Mouse (Mus musculus): Measurements from ENCODE around the gene Tlcd2. TPM values are rescaled to one million over a fixed set of nuclear protein-coding genes. Genes with fewer than 3 reads are reported as not detected.

The Tlcd2 gene
- polyA plus RNA-seq, 1 experiment from 2014 or later: 26.3 TPM

DNA sequence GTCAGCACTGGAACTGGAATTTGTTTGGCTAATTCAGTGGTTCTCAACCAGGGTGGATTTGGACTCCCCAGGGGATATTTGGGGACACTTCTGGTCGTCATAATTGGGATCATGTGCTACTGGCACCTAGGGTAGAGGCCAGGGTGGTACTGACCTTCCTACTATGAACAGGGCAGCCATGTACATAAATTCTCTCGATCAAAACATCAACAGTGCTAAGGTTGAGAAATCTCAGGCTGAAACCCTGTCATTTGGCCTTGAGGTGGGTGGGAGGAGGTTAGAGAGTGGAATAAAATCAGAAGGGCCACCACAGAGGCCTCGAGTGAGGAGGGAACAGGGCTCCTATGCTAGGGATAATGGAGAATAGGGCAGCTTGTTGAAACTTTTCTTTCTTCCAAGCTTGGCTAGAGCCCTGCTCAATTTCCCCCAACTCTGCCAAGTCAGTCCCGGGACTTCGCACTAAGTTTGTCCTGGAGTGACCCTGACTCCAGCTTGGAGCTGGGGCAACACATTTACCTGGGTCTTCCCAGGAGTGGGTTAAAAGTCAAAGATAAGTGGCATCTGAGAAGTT is 2.3 kb upstream of the Tlcd2 start:
- Histone ChIP-seq H3K27ac (ENCODE audit: low read length) (no peak overlapping the region), H3K4me3 (ENCODE audit: low read depth, low read length) (no peak overlapping the region), H3K4me2 (replicated peaks; ENCODE audit: low read depth, low read length) (no peak overlapping the region; the same call in 1 of the 2 replicates), H3K27me3 (ENCODE audit: control insufficient read depth, insufficient read depth, low read length) (no peaks in the 10 kb centered on the region), H3K36me3 (ENCODE audit: control insufficient read depth, insufficient read depth, low read length) (no peaks in the 10 kb centered on the region), H3K9ac (replicated peaks; ENCODE audit: low read depth, low read length) (no peak overlapping the region), H3K9me3 (ENCODE audit: control insufficient read depth, low read depth, low read length) (no peaks in the 10 kb centered on the region), H3K4me1 (ENCODE audit: control insufficient read depth, insufficient read depth, low read length) (peaks cover 33% of the 10 kb centered on the region)
- no peak for ATAC-seq (ENCODE audit: insufficient number of reproducible peaks, insufficient read depth, low FRiP score, low read depth)
- 76% methylated on average over 5 of the region's 5 CpGs for WGBS

- no peak for ATAC-seq (ENCODE audit: insufficient number of reproducible peaks, insufficient read depth, low FRiP score, low read depth)
- peak overlapping the region; percentile 97 for H3K27ac ChIP-seq (ENCODE audit: low read length)
- H3K4me2 ChIP-seq (replicated peaks; ENCODE audit: low read depth, low read length): peak overlapping the region; percentile 82
- no peak overlapping the region for H3K9ac ChIP-seq (replicated peaks; ENCODE audit: low read depth, low read length)
- peaks cover 33% of the 10 kb centered on the region for H3K4me1 ChIP-seq (ENCODE audit: control insufficient read depth, insufficient read depth, low read length)
- 29% methylated on average over 5 of the region's 5 CpGs for WGBS
- H3K27me3 ChIP-seq (ENCODE audit: control insufficient read depth, insufficient read depth, low read length): no peaks in the 10 kb centered on the region
- H3K4me3 ChIP-seq (ENCODE audit: low read depth, low read length): peak overlapping the region; percentile 79; the same call in 1 of the 2 replicates
- no peaks in the 10 kb centered on the region for H3K9me3 ChIP-seq (ENCODE audit: control insufficient read depth, low read depth, low read length)
- no peaks in the 10 kb centered on the region; the same call in 1 of the 2 replicates for H3K36me3 ChIP-seq (ENCODE audit: control insufficient read depth, insufficient read depth, low read length)
Measured at GRCm38 (mm10) chr11:75459751-75460102, 1.8 kb upstream of the Tlcd2 start.

- peaks cover 4% of the 10 kb centered on the region; the same call in 1 of the 2 replicates for H3K36me3 ChIP-seq (ENCODE audit: control insufficient read depth, insufficient read depth, low read length)
- ATAC-seq (ENCODE audit: insufficient number of reproducible peaks, insufficient read depth, low FRiP score, low read depth): peak; percentile 39; the same call in 1 of the 2 replicates
- H3K4me3 ChIP-seq (ENCODE audit: low read depth, low read length): peak overlapping the region; percentile 79
- H3K9me3 ChIP-seq (ENCODE audit: control insufficient read depth, low read depth, low read length): no peaks in the 10 kb centered on the region
- peak overlapping the region; percentile 97 for H3K27ac ChIP-seq (ENCODE audit: low read length)
- H3K27me3 ChIP-seq (ENCODE audit: control insufficient read depth, insufficient read depth, low read length): no peaks in the 10 kb centered on the region
- H3K4me2 ChIP-seq (replicated peaks; ENCODE audit: low read depth, low read length): peak overlapping the region; percentile 82
- 5% methylated on average over 19 of the region's 19 CpGs for WGBS
- peak overlapping the region; percentile 49 for H3K9ac ChIP-seq (replicated peaks; ENCODE audit: low read depth, low read length)
- H3K4me1 ChIP-seq (ENCODE audit: control insufficient read depth, insufficient read depth, low read length): peaks cover 28% of the 10 kb centered on the region
Measured at GRCm38 (mm10) chr11:75460103-75460843, 1.2 kb upstream of the Tlcd2 start.

DNA sequence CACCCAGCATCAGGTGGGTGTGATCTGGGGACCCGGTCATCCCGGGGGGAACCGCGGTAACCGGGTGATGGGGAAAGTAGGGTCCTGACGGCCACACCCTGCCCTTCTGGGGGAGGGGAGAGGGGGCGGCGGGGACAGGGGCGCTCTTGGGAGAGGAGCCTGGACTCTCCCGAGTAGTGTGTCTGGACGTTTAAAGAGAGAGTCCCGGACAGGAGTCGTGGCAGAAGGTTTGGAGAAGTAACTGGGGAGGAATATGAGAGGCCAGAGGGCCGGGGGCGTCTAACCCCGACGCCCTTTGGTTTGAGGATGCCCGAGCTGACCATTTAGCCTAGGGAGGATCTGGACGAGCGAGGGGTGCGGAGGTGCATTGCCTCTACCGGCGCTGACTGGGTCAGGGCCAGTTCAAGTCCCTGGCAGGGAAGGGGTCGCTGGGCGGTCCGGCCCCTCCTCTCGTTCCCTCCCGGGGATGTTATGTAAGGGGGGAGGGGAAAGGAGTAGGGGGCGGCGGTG is 283 bp downstream of the Tlcd2 start:
- WGBS: 1% methylated on average over 30 of the region's 30 CpGs
- no peak for ATAC-seq (ENCODE audit: insufficient number of reproducible peaks, insufficient read depth, low FRiP score, low read depth)
- H3K27me3 ChIP-seq (ENCODE audit: control insufficient read depth, insufficient read depth, low read length): no peaks in the 10 kb centered on the region
- H3K9ac ChIP-seq (replicated peaks; ENCODE audit: low read depth, low read length): peak overlapping the region; percentile 45; the same call in 1 of the 2 replicates
- H3K4me2 ChIP-seq (replicated peaks; ENCODE audit: low read depth, low read length): peak overlapping the region; percentile 99
- no peaks in the 10 kb centered on the region for H3K9me3 ChIP-seq (ENCODE audit: control insufficient read depth, low read depth, low read length)
- H3K36me3 ChIP-seq (ENCODE audit: control insufficient read depth, insufficient read depth, low read length): peaks cover 4% of the 10 kb centered on the region; the same call in 1 of the 2 replicates
- peaks cover 27% of the 10 kb centered on the region for H3K4me1 ChIP-seq (ENCODE audit: control insufficient read depth, insufficient read depth, low read length)
- H3K4me3 ChIP-seq (ENCODE audit: low read depth, low read length): peak overlapping the region; percentile 79
- H3K27ac ChIP-seq (ENCODE audit: low read length): peak overlapping the region; percentile 86; the same call in 1 of the 2 replicates

DNA sequence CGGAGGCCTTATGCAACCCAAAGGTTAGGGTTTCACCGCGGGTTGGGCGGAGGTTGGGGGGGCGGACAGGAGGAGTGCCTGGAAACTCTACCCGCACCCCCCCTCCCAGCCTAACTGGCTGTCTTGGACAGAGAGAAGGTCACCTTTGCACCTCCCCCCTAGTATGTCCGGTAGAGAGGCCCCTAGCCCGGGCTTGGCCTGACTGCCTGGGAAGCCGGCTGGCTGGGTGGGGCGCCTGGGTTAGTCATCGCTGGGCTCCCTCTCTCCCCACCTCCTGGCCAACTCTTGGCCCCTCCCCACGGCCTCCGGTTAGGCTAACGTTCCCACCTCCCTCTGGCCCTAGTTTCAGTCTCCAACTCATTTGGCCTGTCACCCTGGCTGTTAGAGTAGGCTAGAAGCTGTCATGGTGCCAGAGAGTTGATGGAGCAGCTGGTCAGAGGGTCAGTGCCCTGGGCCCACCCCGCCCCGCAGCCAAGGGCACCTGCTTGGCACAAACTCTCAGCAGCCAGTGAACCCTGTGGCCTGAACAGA is 803 bp downstream of the Tlcd2 start:
- WGBS: 4% methylated on average over 16 of the region's 16 CpGs

DNA sequence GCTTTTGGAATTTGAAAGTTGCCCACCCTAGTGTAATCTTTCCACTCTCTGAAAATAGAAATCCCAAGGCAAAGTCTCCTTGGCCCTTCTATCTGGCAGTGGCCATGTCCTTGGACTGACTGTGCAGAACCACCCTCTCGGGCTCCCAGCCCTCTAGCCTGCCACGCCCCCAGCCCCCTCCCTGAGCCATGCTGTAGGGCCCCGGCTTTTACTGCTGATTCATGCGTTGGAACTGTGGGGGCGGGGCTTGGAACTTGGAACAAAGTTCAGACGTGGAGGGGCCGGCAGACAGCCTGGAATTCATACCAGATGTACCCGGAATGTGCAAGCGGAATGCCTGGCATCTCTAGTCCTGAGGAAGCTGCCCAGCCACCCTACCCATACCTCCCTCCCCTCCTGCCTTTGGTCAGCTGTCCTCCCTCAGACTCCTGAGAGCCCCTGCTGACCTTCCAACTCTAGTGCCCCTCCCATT is 1.4 kb downstream of the Tlcd2 start:
- Histone ChIP-seq H3K4me1 (ENCODE audit: control insufficient read depth, insufficient read depth, low read length) (peaks cover 32% of the 10 kb centered on the region), H3K9ac (replicated peaks; ENCODE audit: low read depth, low read length) (no peak overlapping the region), H3K27me3 (ENCODE audit: control insufficient read depth, insufficient read depth, low read length) (no peaks in the 10 kb centered on the region), H3K9me3 (ENCODE audit: control insufficient read depth, low read depth, low read length) (no peaks in the 10 kb centered on the region), H3K36me3 (ENCODE audit: control insufficient read depth, insufficient read depth, low read length) (peaks cover 4% of the 10 kb centered on the region; the same call in 1 of the 2 replicates), H3K27ac (ENCODE audit: low read length) (peak overlapping the region; percentile 86; the same call in 1 of the 2 replicates), H3K4me3 (ENCODE audit: low read depth, low read length) (peak overlapping the region; percentile 79), H3K4me2 (replicated peaks; ENCODE audit: low read depth, low read length) (peak overlapping the region; percentile 99)
- 3% methylated on average over 9 of the region's 9 CpGs for WGBS
- ATAC-seq (ENCODE audit: insufficient number of reproducible peaks, insufficient read depth, low FRiP score, low read depth): peak; percentile 20

More for the DNA sequence above, 803 bp downstream of the Tlcd2 start:
- Histone ChIP-seq H3K4me2 (replicated peaks; ENCODE audit: low read depth, low read length) (peak overlapping the region; percentile 99), H3K9me3 (ENCODE audit: control insufficient read depth, low read depth, low read length) (no peaks in the 10 kb centered on the region), H3K9ac (replicated peaks; ENCODE audit: low read depth, low read length) (peak overlapping the region; percentile 45; the same call in 1 of the 2 replicates), H3K36me3 (ENCODE audit: control insufficient read depth, insufficient read depth, low read length) (peaks cover 4% of the 10 kb centered on the region; the same call in 1 of the 2 replicates), H3K27ac (ENCODE audit: low read length) (peak overlapping the region; percentile 86), H3K4me1 (ENCODE audit: control insufficient read depth, insufficient read depth, low read length) (peaks cover 27% of the 10 kb centered on the region), H3K27me3 (ENCODE audit: control insufficient read depth, insufficient read depth, low read length) (no peaks in the 10 kb centered on the region), H3K4me3 (ENCODE audit: low read depth, low read length) (peak overlapping the region; percentile 79)
- ATAC-seq (ENCODE audit: insufficient number of reproducible peaks, insufficient read depth, low FRiP score, low read depth): 0 out of 2 replicates have a peak, but pooled peaks have one; percentile 5

GRCm38 (mm10) chr11:75463624-75464023 is 2.1 kb downstream of the Tlcd2 start:
- H3K27me3 ChIP-seq (ENCODE audit: control insufficient read depth, insufficient read depth, low read length): no peaks in the 10 kb centered on the region
- H3K27ac ChIP-seq (ENCODE audit: low read length): peak overlapping the region; percentile 17; the same call in 1 of the 2 replicates
- H3K9me3 ChIP-seq (ENCODE audit: control insufficient read depth, low read depth, low read length): no peaks in the 10 kb centered on the region
- H3K4me3 ChIP-seq (ENCODE audit: low read depth, low read length): no peak overlapping the region
- 61% methylated on average over 4 of the region's 4 CpGs for WGBS
- peaks cover 4% of the 10 kb centered on the region; the same call in 1 of the 2 replicates for H3K36me3 ChIP-seq (ENCODE audit: control insufficient read depth, insufficient read depth, low read length)
- no peak for ATAC-seq (ENCODE audit: insufficient number of reproducible peaks, insufficient read depth, low FRiP score, low read depth)
- peak overlapping the region; percentile 99; the same call in 1 of the 2 replicates for H3K4me2 ChIP-seq (replicated peaks; ENCODE audit: low read depth, low read length)
- peaks cover 37% of the 10 kb centered on the region for H3K4me1 ChIP-seq (ENCODE audit: control insufficient read depth, insufficient read depth, low read length)
- no peak overlapping the region for H3K9ac ChIP-seq (replicated peaks; ENCODE audit: low read depth, low read length)

DNA sequence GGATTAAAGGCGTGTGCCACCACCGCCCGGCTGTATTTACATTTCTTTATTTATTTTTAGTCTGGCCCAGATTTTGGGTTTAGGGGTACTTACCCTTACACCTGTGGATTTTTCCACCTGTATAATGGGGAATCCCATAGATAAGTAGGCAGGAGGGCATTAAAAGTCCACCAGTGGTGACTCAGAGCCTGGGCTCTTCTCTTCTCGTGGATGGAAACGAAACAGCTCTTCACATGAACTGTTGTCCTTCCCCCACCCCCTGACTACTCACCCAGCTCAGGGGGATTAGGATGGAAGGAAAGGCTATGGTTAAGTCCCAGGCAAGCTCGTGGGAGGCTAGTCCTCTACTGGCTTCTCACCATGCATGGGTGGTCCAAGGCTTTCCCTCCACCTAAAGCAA is 2.9 kb downstream of the Tlcd2 start:
- Histone ChIP-seq H3K4me1 (ENCODE audit: control insufficient read depth, insufficient read depth, low read length) (peaks cover 37% of the 10 kb centered on the region), H3K27me3 (ENCODE audit: control insufficient read depth, insufficient read depth, low read length) (no peaks in the 10 kb centered on the region), H3K4me3 (ENCODE audit: low read depth, low read length) (no peak overlapping the region), H3K36me3 (ENCODE audit: control insufficient read depth, insufficient read depth, low read length) (peaks cover 4% of the 10 kb centered on the region; the same call in 1 of the 2 replicates), H3K9ac (replicated peaks; ENCODE audit: low read depth, low read length) (no peak overlapping the region), H3K4me2 (replicated peaks; ENCODE audit: low read depth, low read length) (no peak overlapping the region), H3K27ac (ENCODE audit: low read length) (no peak overlapping the region), H3K9me3 (ENCODE audit: control insufficient read depth, low read depth, low read length) (no peaks in the 10 kb centered on the region)
- no peak for ATAC-seq (ENCODE audit: insufficient number of reproducible peaks, insufficient read depth, low FRiP score, low read depth)
- 87% methylated on average over 6 of the region's 6 CpGs for WGBS
